9 mouse cellular contexts compared by ENCODE assay signal in genomic region chr4:46276851-46277581, GRCm38 (mm10).
DNase-seq lines count a peak whose midpoint lies in the region; ATAC-seq and TF ChIP-seq lines count a peak whose summit lies in the region.
"Had no signal": no experiment of that assay in that cellular context is flagged by ENCODE, and none has a peak within 500 bp of the region (broad histone marks: within the 10 kb centered on the region; RNA-seq: fewer than 3 reads in every experiment).

No protein-coding gene starts in this region.

- H3K36me3 ChIP-seq in megakaryocyte, embryonic 14.5 days (replicated peaks; ENCODE audit: low read length), result no peaks in the 10 kb centered on the region
- no peaks in the 10 kb centered on the region for H3K36me3 ChIP-seq in embryonic facial prominence, embryonic 12.5 days
- H3K36me3 ChIP-seq in intestine, embryonic 15.5 days, result no peaks in the 10 kb centered on the region
- H3K36me3 ChIP-seq in lung, embryonic 14.5 days (ENCODE audit: insufficient read depth), result no peaks in the 10 kb centered on the region

- ATAC-seq in megakaryocyte, adult 5-6 weeks (ENCODE audit: poor library complexity, severe bottlenecking), result no peak
- ATAC-seq in embryonic facial prominence, embryonic 12.5 days (ENCODE audit: insufficient number of reproducible peaks, insufficient read depth, low FRiP score, low TSS enrichment), result no peak
- no peak; the same call in 1 of the 2 replicates for ATAC-seq in intestine, embryonic 15.5 days
- ATAC-seq in lung, embryonic 14.5 days (ENCODE audit: insufficient read depth), result peak; percentile 70

- peaks cover 50% of the 10 kb centered on the region for H3K27me3 ChIP-seq in megakaryocyte, embryonic 14.5 days (replicated peaks)
- no peaks in the 10 kb centered on the region for H3K27me3 ChIP-seq in embryonic facial prominence, embryonic 12.5 days
- H3K27me3 ChIP-seq in intestine, embryonic 15.5 days (replicated peaks), result no peaks in the 10 kb centered on the region
- H3K27me3 ChIP-seq in lung, embryonic 14.5 days (ENCODE audit: insufficient read depth, low read length), result no peaks in the 10 kb centered on the region

- 6% methylated on average over 19 of the region's 19 CpGs for WGBS in embryonic facial prominence, embryonic 12.5 days
- 10% methylated on average over 19 of the region's 19 CpGs for WGBS in intestine, embryonic 15.5 days
- 7% methylated on average over 19 of the region's 19 CpGs for WGBS in lung, embryonic 14.5 days

- H3K27ac ChIP-seq in embryonic facial prominence, embryonic 12.5 days, result 0 out of 2 replicates have a peak overlapping the region, but pooled peaks have one; percentile 31
- no peak overlapping the region for H3K27ac ChIP-seq in intestine, embryonic 15.5 days
- H3K27ac ChIP-seq in lung, embryonic 14.5 days (ENCODE audit: low read depth), result peak overlapping the region; percentile 63; the same call in 1 of the 2 replicates

- no peak for TF ChIP-seq CTCF in lung, embryonic 14.5 days (IDR thresholded peaks at IDR 0.05; ENCODE audit: low read depth)

- peak overlapping the region; percentile 67 for H3K4me3 ChIP-seq in megakaryocyte, embryonic 14.5 days (replicated peaks)
- H3K4me3 ChIP-seq in embryonic facial prominence, embryonic 12.5 days, result no peak overlapping the region
- no peak overlapping the region for H3K4me3 ChIP-seq in intestine, embryonic 15.5 days (replicated peaks)
- no peak overlapping the region for H3K4me3 ChIP-seq in lung, embryonic 14.5 days (ENCODE audit: low read depth, low read length)
- H3K4me3 ChIP-seq: myocyte had no signal

- H3K9ac ChIP-seq in embryonic facial prominence, embryonic 12.5 days, result no peak overlapping the region
- H3K9ac ChIP-seq in intestine, embryonic 15.5 days, result no peak overlapping the region
- H3K9ac ChIP-seq in lung, embryonic 14.5 days, result peak overlapping the region; percentile 13; the same call in 1 of the 2 replicates

- peak; percentile 66 for DNase-seq in lung, embryonic 14.5 days
- peak; percentile 10 for DNase-seq in yolk sac, embryonic 10.5 days (ENCODE audit: low spot score)
- DNase-seq in left cerebral cortex, adult 9 months (ENCODE audit: low spot score in 2 of 2), result no peak
- no peak for DNase-seq in layer of hippocampus, postnatal 36 days

- peak overlapping the region; percentile 29 for H3K4me2 ChIP-seq in embryonic facial prominence, embryonic 12.5 days (replicated peaks)
- peak overlapping the region; percentile 36 for H3K4me2 ChIP-seq in intestine, embryonic 15.5 days (replicated peaks)
- peak overlapping the region; percentile 48 for H3K4me2 ChIP-seq in lung, embryonic 14.5 days

- peaks cover 36% of the 10 kb centered on the region for H3K4me1 ChIP-seq in megakaryocyte, embryonic 14.5 days
- peaks cover 16% of the 10 kb centered on the region for H3K4me1 ChIP-seq in embryonic facial prominence, embryonic 12.5 days
- H3K4me1 ChIP-seq in intestine, embryonic 15.5 days (replicated peaks), result peaks cover 6% of the 10 kb centered on the region; the same call in 1 of the 2 replicates
- peaks cover 9% of the 10 kb centered on the region; the same call in 1 of the 2 replicates for H3K4me1 ChIP-seq in lung, embryonic 14.5 days (ENCODE audit: insufficient read depth)

- H3K9me3 ChIP-seq in megakaryocyte, embryonic 14.5 days, result peaks cover 6% of the 10 kb centered on the region
- H3K9me3 ChIP-seq in embryonic facial prominence, embryonic 12.5 days, result no peaks in the 10 kb centered on the region
- no peaks in the 10 kb centered on the region for H3K9me3 ChIP-seq in intestine, embryonic 15.5 days
- no peaks in the 10 kb centered on the region for H3K9me3 ChIP-seq in lung, embryonic 14.5 days (ENCODE audit: low read depth, low read length)

Comparison
In these comparisons a context has a peak if more than half of its experiments do, and no peak if none do; other contexts are left out.
1. DNase-seq: peak in lung, embryonic 14.5 days (single experiment) and yolk sac, embryonic 10.5 days (single experiment); none in left cerebral cortex, adult 9 months (0 of 2) and layer of hippocampus, postnatal 36 days (0 of 2).
2. Peak in every context shown above with its lines, with median percentiles within 50 percentile points of each other: H3K4me2 ChIP-seq.